Mouse (Mus musculus) kidney, postnatal 0 days (tissue): Measurements from ENCODE around the gene Alkbh6. TPM values are rescaled to one million over a fixed set of nuclear protein-coding genes. Genes with fewer than 3 reads are reported as not detected.

ENCODE experiments used
- ATAC-seq: fragments of 200-750 bp; cut with Nextera tagmentation; replicated peaks from 2 replicates; pipeline ENCODE4 v1.8.0; 2017; ENCODE audit warnings: low read depth, moderate number of reproducible peaks, moderate TSS enrichment, moderate library complexity; ENCODE audit not compliant: low FRiP score
- DNase-seq: peaks from one replicate; pipeline ENCODE4 v3.0.0-alpha.2; 2016; ENCODE audit warnings: low spot score
- H3K27ac ChIP-seq: fragments of 300-500 bp; sonication (generic); 2 replicates; pipeline ENCODE4 v1.5.1; 2014; ENCODE audit warnings: mild to moderate bottlenecking
- H3K27me3 ChIP-seq: fragments of 300-500 bp; sonication (generic); 2 replicates; pipeline ENCODE4 v1.6.1; 2014; ENCODE audit warnings: low read length, mixed read lengths; ENCODE audit not compliant: insufficient read depth
- H3K36me3 ChIP-seq: fragments of 300-500 bp; sonication (generic); 2 replicates; pipeline ENCODE4 v1.6.1; 2014; ENCODE audit warnings: low read length, mixed read lengths; ENCODE audit not compliant: insufficient read depth
- H3K4me1 ChIP-seq: fragments of 300-500 bp; sonication (generic); replicated peaks from 2 replicates; pipeline ENCODE4 v1.6.1; 2014; ENCODE audit warnings: antibody characterized with exemption, low read length, mixed read lengths; ENCODE audit not compliant: insufficient read depth
- H3K4me2 ChIP-seq: fragments of 300-500 bp; sonication (generic); 2 replicates; pipeline ENCODE4 v1.6.1; 2014; ENCODE audit warnings: mild to moderate bottlenecking, low read length, moderate library complexity, mixed read lengths
- H3K4me3 ChIP-seq: fragments of 300-500 bp; sonication (generic); replicated peaks from 2 replicates; pipeline ENCODE4 v1.5.1; 2014; ENCODE audit warnings: low read depth, low read length
- H3K9ac ChIP-seq: fragments of 300-500 bp; sonication (generic); 2 replicates; pipeline ENCODE4 v1.6.1; 2014; ENCODE audit warnings: low read depth, low read length
- H3K9me3 ChIP-seq: fragments of 300-500 bp; sonication (generic); replicated peaks from 2 replicates; pipeline ENCODE4 v1.6.1; 2016; ENCODE audit warnings: low read length, inconsistent platforms, mixed read lengths
- CTCF ChIP-seq: IDR thresholded peaks from 2 replicates; pipeline ENCODE4 v1.5.1; 2016; ENCODE audit warnings: antibody characterized with exemption, low read depth, mild to moderate bottlenecking, moderate library complexity
- WGBS: fragments of 180-500 bp; shearing (Covaris S2); extraction: QIAGEN DNeasy Blood & Tissue Kit; methylation state at CpG from one replicate; pipeline ENCODE4 v1.1.7; 2014; 5-methylcytosine and 5-hydroxymethylcytosine counted together
- polyA plus RNA-seq: library from polyadenylated mRNA; unstranded; fragments of >200 nt; fragmentation: Nextera tagmentation; extraction: Ambion mirVana; gene quantifications from 2 replicates; pipeline ENCODE4 v1.2.1, GENCODE M21; 2015

The Alkbh6 gene
- 95.3 and 101 TPM in 2 replicates for polyA plus RNA-seq

DNA sequence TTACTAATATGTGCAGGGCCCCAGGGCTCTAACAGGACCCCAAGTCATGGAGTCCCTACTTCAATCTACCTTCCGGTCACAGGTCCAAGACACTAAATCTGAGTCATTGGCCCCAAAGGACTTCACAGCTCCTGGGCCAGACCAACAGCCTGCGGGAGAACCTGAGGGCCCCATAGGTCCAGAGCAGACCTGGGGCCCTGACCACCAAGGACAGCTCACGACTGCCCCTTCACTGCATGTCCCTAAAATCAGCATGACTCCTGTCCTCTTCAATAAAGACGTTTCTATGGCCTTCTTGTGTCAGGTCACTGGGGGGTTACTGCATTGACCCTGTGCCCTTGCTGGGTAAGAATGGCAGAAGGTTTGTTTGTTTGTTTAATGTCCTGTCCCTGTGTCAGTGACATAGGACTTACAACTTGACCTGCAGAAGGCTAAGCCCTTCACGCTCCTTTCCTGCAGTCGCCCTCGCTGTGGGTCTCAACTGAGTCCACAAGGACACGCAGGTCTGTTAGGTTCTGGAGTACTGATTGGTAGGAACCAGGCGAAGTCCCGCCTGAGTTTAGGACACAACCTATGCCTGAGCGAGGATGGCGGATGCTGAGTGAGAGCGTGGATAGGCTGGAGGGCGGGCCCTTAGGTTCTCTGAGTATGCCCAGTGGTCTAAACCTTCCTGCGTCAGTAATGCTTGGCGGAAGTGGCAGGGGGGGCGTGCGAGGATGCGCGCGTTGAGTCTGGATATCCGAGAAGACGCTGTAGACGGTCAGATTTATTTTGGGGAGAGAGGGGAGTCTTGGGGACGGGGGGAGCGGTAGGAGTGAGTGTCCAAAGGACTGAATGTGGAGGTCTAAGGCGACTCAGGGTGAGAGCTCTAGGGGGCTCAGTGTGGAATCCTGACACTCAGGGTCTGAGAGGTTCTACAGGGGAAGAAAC is at the start of gene Alkbh6:
Gene Alkbh6 (plus strand): TSS at position 642 of the 930 bp plus-strand sequence.
- peak within 1 kb of the TSS; percentile 54 for H3K9ac ChIP-seq
- H3K4me2 ChIP-seq, result peak within 1 kb of the TSS; percentile 77
- no peaks in the 10 kb centered on the region for H3K9me3 ChIP-seq
- H3K4me3 ChIP-seq, result peak within 1 kb of the TSS; percentile 50
- DNase-seq (peak; percentile 99), ATAC-seq (peak; percentile 98)
- H3K4me1 ChIP-seq, result peaks cover 8% of the 10 kb centered on the region; the same call in 1 of the 2 replicates
- TF ChIP-seq CTCF, result 0 out of 2 replicates have a peak, but pooled peaks have one; percentile 14
- no peaks in the 10 kb centered on the region for H3K27me3 ChIP-seq
- WGBS, result 3% methylated on average over 27 of the region's 27 CpGs
- H3K27ac ChIP-seq, result peak within 1 kb of the TSS; percentile 78
- H3K36me3 ChIP-seq, result peaks cover 9% of the 10 kb centered on the region; the same call in 1 of the 2 replicates

GRCm38 (mm10) chr7:30265041-30265440 is 43.5 kb upstream of the Alkbh6 start:
- DNase-seq (no peak), ATAC-seq (no peak)
- Histone ChIP-seq H3K27ac (no peak overlapping the region), H3K4me1 (no peaks in the 10 kb centered on the region), H3K9ac (no peak overlapping the region), H3K4me2 (no peak overlapping the region), H3K36me3 (no peaks in the 10 kb centered on the region), H3K9me3 (no peaks in the 10 kb centered on the region), H3K27me3 (no peaks in the 10 kb centered on the region), H3K4me3 (no peak overlapping the region)
- 77% methylated on average over 2 of the region's 2 CpGs for WGBS
- no peak for TF ChIP-seq CTCF

GRCm38 (mm10) chr7:30265531-30265930 is 43.0 kb upstream of the Alkbh6 start:
- Histone ChIP-seq H3K36me3 (no peaks in the 10 kb centered on the region), H3K4me2 (no peak overlapping the region), H3K9me3 (no peaks in the 10 kb centered on the region), H3K9ac (no peak overlapping the region), H3K4me3 (no peak overlapping the region), H3K27me3 (no peaks in the 10 kb centered on the region), H3K27ac (no peak overlapping the region), H3K4me1 (no peaks in the 10 kb centered on the region)
- no peak for TF ChIP-seq CTCF
- WGBS, result 92% methylated on average over 5 of the region's 5 CpGs
- DNase-seq (no peak), ATAC-seq (no peak)

DNA sequence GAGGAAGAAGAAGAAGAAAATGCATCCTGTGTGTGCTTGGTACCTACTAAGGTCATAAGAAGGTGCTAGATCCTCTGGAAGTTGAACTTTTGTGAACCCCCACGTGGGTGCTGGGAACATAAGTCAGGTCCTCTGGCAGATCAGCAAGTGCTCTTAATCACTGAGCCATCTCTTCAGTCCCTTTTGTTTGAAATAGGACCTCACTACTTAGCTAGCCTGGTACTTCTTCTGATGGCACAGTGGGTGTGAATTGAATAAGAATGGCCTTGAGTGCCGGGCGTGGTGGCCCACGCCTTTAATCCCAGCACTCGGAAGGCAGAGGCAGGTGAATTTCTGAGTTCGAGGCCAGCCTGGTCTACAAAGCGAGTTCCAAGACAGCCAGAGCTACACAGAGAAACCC is 42.6 kb upstream of the Alkbh6 start:
- no peak for ATAC-seq
- Histone ChIP-seq H3K27me3 (no peaks in the 10 kb centered on the region), H3K9ac (no peak overlapping the region), H3K36me3 (no peaks in the 10 kb centered on the region), H3K4me2 (no peak overlapping the region), H3K4me1 (no peaks in the 10 kb centered on the region), H3K4me3 (no peak overlapping the region), H3K27ac (no peak overlapping the region), H3K9me3 (no peaks in the 10 kb centered on the region)
- TF ChIP-seq CTCF, result no peak
- WGBS, result 91% methylated on average over 7 of the region's 7 CpGs
- DNase-seq, result no peak

- Histone ChIP-seq H3K36me3 (no peaks in the 10 kb centered on the region), H3K4me2 (no peak overlapping the region), H3K4me1 (no peaks in the 10 kb centered on the region), H3K9ac (no peak overlapping the region), H3K27ac (no peak overlapping the region), H3K27me3 (no peaks in the 10 kb centered on the region), H3K4me3 (no peak overlapping the region), H3K9me3 (no peaks in the 10 kb centered on the region)
- no peak for ATAC-seq
- 96% methylated on average over 3 of the region's 3 CpGs for WGBS
- DNase-seq, result no peak
- no peak for TF ChIP-seq CTCF
Measured at GRCm38 (mm10) chr7:30266780-30267179, 41.7 kb upstream of the Alkbh6 start.

DNA sequence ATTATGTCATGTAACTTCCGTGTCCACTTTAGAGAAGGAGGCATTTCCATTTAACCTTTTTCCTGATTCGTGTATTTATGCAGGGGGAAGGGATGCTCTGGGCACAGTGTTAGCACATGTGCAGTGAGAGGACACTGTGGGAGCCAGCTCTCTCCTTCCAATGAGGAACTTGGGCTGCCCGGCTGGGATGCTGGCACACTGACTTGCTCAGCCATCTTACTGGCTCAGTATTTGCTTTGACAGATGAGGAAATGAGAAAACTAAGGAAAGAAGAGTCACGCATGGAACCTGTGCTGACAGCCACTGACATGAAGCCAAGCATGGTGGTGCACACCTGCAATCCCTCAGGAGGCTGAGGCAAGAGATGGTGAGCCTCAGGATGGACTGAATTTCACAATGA is 38.9 kb upstream of the Alkbh6 start:
- Histone ChIP-seq H3K4me2 (no peak overlapping the region), H3K4me1 (no peaks in the 10 kb centered on the region), H3K36me3 (no peaks in the 10 kb centered on the region), H3K27me3 (no peaks in the 10 kb centered on the region), H3K27ac (no peak overlapping the region), H3K9me3 (no peaks in the 10 kb centered on the region), H3K4me3 (no peak overlapping the region), H3K9ac (no peak overlapping the region)
- no peak for ATAC-seq
- no peak for DNase-seq
- no peak for TF ChIP-seq CTCF
- 91% methylated on average over 4 of the region's 4 CpGs for WGBS
